Mouse (Mus musculus): ENCODE measurements around the gene Atxn1. TPM values are rescaled to one million over a fixed set of nuclear protein-coding genes. Genes with fewer than 3 reads are reported as not detected.
A peak's percentile ranks its signal among the peaks of the same experiment; 100 is the strongest.

Atxn1 gene
- total RNA-seq, 1 experiment from 2014 or later: 19.8 TPM

- no peak for ATAC-seq (replicated peaks in 1 of 2; ENCODE audit: insufficient read depth in 1 of 2, low FRiP score in 2 of 2, low TSS enrichment in 1 of 2, low read depth in 1 of 2, poor library complexity in 2 of 2, severe bottlenecking in 2 of 2)
Observed at GRCm38 (mm10) chr13:45595416-45595815, 369.4 kb downstream of the Atxn1 start.

- no peak for ATAC-seq (replicated peaks in 1 of 2; ENCODE audit: insufficient read depth in 1 of 2, low FRiP score in 2 of 2, low TSS enrichment in 1 of 2, low read depth in 1 of 2, poor library complexity in 2 of 2, severe bottlenecking in 2 of 2)
Observed at GRCm38 (mm10) chr13:45593914-45594313, 370.9 kb downstream of the Atxn1 start.

DNA sequence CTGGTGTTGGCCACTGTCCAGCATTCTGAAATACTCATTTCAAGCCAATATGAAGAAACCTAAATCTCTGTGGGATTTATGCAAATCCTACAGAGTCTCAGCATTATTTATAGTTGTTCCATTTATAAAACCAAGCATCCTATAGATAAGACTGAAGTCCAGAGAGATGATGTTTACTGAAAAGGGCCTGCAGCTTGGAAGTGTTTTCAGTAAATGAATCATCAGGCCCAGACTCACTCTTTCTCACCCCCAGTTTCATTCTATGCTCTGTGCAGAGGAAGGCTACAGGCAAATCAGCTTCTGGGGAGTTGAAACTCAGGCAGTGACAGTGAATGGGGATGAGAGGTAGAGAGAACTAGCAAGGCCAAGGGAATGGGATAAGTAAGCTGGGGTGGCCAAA, 373.9 kb downstream of the Atxn1 start:
- ATAC-seq (replicated peaks in 1 of 2; ENCODE audit: insufficient read depth in 1 of 2, low FRiP score in 2 of 2, low TSS enrichment in 1 of 2, low read depth in 1 of 2, poor library complexity in 2 of 2, severe bottlenecking in 2 of 2): no peak

- no peak for ATAC-seq (replicated peaks in 1 of 2; ENCODE audit: insufficient read depth in 1 of 2, low FRiP score in 2 of 2, low TSS enrichment in 1 of 2, low read depth in 1 of 2, poor library complexity in 2 of 2, severe bottlenecking in 2 of 2)
Observed at GRCm38 (mm10) chr13:45583061-45583460, 381.7 kb downstream of the Atxn1 start.

GRCm38 (mm10) chr13:45582294-45582693, 382.5 kb downstream of the Atxn1 start:
- ATAC-seq (replicated peaks in 1 of 2; ENCODE audit: insufficient read depth in 1 of 2, low FRiP score in 2 of 2, low TSS enrichment in 1 of 2, low read depth in 1 of 2, poor library complexity in 2 of 2, severe bottlenecking in 2 of 2): no peak

DNA sequence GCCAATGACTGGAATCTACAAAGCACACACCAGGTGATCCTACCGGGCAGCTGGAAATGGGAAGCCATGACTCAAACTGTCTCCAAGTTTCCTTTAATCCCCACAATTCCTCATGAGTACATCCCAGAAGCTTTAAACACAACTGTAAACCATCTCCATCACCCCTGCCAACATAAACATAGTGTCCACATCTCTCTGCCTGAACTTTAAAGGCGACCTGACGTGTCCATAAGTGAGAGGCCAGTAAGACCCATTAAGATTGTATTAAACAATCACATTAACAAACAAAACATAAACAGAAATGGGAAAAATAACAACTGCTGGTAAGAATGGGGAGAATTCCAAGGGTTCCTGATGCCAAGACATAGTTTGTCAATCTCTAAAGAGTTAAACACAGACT, 385.1 kb downstream of the Atxn1 start:
- ATAC-seq (replicated peaks in 1 of 2; ENCODE audit: insufficient read depth in 1 of 2, low FRiP score in 2 of 2, low TSS enrichment in 1 of 2, low read depth in 1 of 2, poor library complexity in 2 of 2, severe bottlenecking in 2 of 2): no peak

DNA sequence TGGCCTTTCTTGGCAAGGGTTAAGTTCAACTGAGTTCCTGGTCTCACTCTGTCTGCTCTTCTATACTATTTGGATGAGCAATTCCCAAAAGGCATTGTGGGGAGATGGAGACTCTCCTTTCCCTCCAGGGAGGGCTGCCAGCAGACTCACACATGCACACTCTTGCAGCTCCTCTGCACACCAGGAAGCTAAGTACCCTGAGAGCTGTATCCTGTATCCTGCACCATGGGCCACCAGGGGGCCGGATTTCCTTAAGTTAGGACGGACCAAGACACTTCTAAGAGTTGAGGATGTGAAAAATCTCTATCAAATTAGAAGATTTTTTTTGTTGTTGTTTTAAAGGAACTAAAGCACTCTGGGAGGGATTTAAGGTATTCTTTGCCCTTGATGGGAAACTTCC, 387.0 kb downstream of the Atxn1 start:
- no peak for ATAC-seq (replicated peaks in 1 of 2; ENCODE audit: insufficient read depth in 1 of 2, low FRiP score in 2 of 2, low TSS enrichment in 1 of 2, low read depth in 1 of 2, poor library complexity in 2 of 2, severe bottlenecking in 2 of 2)

DNA sequence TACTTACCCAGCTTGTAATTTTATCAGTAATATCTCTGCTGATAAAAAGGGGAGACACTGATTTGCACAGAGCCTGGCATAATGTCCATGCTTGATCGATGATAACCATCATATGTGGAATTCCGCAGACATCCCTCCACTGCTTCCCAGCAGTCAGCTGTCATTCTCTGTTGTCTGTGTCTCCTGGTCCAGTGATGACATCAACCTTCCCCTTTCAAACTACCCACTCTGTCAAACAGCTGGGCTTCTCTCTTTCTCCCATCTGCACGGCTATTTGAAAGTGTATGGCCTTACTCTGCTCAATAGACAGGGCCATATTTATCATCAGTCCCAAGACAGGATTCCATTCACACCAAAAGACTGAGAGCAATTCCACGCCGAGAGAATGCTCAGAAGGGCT, 387.4 kb downstream of the Atxn1 start:
- no peak for ATAC-seq (replicated peaks in 1 of 2; ENCODE audit: insufficient read depth in 1 of 2, low FRiP score in 2 of 2, low TSS enrichment in 1 of 2, low read depth in 1 of 2, poor library complexity in 2 of 2, severe bottlenecking in 2 of 2)

DNA sequence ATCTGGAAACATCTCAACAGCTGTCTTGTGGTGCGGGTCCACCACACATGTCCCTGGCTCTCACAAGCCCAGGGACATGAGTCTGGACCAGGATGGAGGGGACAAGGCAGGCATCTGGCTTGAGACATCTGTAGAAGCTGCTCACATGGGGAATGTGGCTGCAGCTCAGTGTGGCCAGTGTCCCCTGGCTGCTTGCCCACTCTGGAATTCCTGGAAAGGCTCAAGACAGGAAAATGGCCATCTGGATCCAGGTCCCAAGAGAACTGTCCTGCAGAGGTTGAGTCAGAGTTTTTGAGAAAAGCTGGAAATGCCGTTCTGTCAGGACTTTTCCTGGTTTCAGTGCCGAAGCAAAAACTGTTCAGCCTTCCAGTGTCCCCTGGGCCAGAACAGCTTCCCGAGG, 388.6 kb downstream of the Atxn1 start:
- no peak for ATAC-seq (replicated peaks in 1 of 2; ENCODE audit: insufficient read depth in 1 of 2, low FRiP score in 2 of 2, low TSS enrichment in 1 of 2, low read depth in 1 of 2, poor library complexity in 2 of 2, severe bottlenecking in 2 of 2)

DNA sequence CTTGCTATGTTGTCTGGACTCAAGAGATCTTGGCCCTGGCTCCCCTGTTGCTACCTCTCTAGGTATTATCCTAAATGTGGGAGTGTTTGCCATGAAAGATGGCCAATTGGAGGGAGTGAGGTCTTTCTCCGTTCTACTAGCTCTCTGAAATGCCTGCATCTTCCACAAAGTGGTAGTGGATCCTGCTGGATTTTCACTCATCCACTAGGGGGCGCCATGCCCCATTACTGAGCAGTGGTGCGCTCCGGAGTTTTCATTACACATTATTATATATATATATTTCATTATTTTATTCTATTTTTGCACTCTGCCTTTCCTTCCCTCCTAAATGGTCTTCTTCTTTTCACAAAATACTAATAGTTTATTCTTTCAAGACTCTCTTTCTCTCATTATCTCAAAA, 392.0 kb downstream of the Atxn1 start:
- no peak for ATAC-seq (replicated peaks in 1 of 2; ENCODE audit: insufficient read depth in 1 of 2, low FRiP score in 2 of 2, low TSS enrichment in 1 of 2, low read depth in 1 of 2, poor library complexity in 2 of 2, severe bottlenecking in 2 of 2)

GRCm38 (mm10) chr13:45571795-45572262, 393.0 kb downstream of the Atxn1 start:
- peak; percentile 71 to 77 for ATAC-seq (replicated peaks in 1 of 2; ENCODE audit: insufficient read depth in 1 of 2, low FRiP score in 2 of 2, low TSS enrichment in 1 of 2, low read depth in 1 of 2, poor library complexity in 2 of 2, severe bottlenecking in 2 of 2)

DNA sequence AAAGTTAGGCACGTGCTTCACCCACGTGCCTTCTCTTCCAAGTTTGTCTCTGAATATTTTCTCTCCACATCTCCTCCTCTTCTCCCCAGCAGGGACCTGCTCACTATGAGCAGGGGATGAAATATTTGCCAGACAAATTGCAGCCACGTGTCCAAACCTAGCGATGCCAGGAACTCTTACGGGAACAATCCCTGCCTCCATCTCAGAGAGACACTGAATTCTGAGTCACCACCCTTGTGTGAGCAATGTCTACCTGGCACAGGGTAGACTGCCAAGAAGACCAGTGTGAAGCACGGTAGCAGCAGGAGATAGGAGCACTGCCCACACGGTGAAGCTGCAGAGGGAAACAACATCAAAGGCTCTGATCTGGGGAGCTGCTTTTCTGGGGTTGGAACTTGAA, 394.9 kb downstream of the Atxn1 start:
- ATAC-seq (replicated peaks in 1 of 2; ENCODE audit: insufficient read depth in 1 of 2, low FRiP score in 2 of 2, low TSS enrichment in 1 of 2, low read depth in 1 of 2, poor library complexity in 2 of 2, severe bottlenecking in 2 of 2): no peak

- no peak for ATAC-seq (replicated peaks in 1 of 2; ENCODE audit: insufficient read depth in 1 of 2, low FRiP score in 2 of 2, low TSS enrichment in 1 of 2, low read depth in 1 of 2, poor library complexity in 2 of 2, severe bottlenecking in 2 of 2)
Observed at GRCm38 (mm10) chr13:45564946-45565345, 399.9 kb downstream of the Atxn1 start.

GRCm38 (mm10) chr13:45562011-45562410, 402.8 kb downstream of the Atxn1 start:
- no peak for ATAC-seq (replicated peaks in 1 of 2; ENCODE audit: insufficient read depth in 1 of 2, low FRiP score in 2 of 2, low TSS enrichment in 1 of 2, low read depth in 1 of 2, poor library complexity in 2 of 2, severe bottlenecking in 2 of 2)

DNA sequence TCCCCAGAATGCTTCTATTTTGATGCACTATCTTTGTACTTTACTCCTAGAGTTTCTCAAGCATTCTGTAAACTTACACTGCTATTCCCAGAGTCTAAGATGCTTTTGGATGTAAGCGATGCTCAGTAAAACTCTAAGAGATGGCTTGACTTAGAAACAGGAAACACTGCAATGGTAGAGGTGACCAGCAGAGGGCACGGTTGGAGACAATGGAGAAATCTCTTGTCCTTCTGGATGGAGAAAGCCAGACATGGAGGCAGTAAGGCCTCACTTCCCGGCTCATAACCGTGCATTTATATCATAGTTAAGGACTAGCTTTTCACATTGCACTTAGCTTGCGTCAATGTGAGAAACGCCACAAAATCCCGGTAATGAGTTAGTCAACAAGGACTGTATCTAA, 404.3 kb downstream of the Atxn1 start:
- no peak for ATAC-seq (replicated peaks in 1 of 2; ENCODE audit: insufficient read depth in 1 of 2, low FRiP score in 2 of 2, low TSS enrichment in 1 of 2, low read depth in 1 of 2, poor library complexity in 2 of 2, severe bottlenecking in 2 of 2)

DNA sequence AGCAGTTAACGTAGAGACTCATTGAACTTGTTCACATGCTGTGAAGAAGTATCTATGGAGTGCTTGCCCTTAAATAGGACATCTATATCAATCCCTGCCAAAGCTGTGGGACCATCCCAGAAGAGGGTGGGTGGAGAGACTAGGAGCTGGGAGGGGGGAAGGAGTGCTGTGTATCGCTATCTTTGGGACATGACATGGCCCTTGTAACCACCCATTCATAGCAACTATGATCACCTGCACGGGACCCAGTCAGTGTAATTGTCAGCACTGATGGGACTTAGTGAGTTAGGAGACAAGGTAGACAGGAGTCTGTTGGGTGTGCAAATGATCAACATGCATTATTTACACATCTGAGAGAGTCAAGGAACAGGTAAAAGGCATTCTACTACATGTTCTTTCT, 405.6 kb downstream of the Atxn1 start:
- no peak for ATAC-seq (replicated peaks in 1 of 2; ENCODE audit: insufficient read depth in 1 of 2, low FRiP score in 2 of 2, low TSS enrichment in 1 of 2, low read depth in 1 of 2, poor library complexity in 2 of 2, severe bottlenecking in 2 of 2)

- no peak for ATAC-seq (replicated peaks in 1 of 2; ENCODE audit: insufficient read depth in 1 of 2, low FRiP score in 2 of 2, low TSS enrichment in 1 of 2, low read depth in 1 of 2, poor library complexity in 2 of 2, severe bottlenecking in 2 of 2)
Observed at GRCm38 (mm10) chr13:45558367-45558766, 406.4 kb downstream of the Atxn1 start.

- no peak for ATAC-seq (replicated peaks in 1 of 2; ENCODE audit: insufficient read depth in 1 of 2, low FRiP score in 2 of 2, low TSS enrichment in 1 of 2, low read depth in 1 of 2, poor library complexity in 2 of 2, severe bottlenecking in 2 of 2)
Observed at GRCm38 (mm10) chr13:45553674-45554073, 411.1 kb downstream of the Atxn1 start.

DNA sequence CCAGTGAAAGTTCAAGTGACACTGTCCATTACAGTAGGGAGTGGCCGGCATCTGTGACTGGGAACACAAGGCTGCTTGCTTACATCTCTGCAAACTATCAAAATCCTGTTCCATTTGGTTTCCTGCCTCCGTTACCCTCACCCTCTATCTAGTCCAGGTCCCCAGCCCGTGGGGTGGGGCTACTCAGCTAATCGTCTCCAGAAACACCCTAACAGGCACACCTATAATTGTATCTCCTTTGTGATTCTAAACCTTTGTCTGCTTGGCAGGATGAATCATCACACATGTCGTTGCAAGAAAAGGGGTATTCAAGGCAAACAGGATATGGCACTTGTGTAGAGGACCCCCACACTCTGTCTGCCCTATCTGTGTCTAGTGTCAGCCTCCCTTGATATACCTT, 417.3 kb downstream of the Atxn1 start:
- no peak for ATAC-seq (replicated peaks in 1 of 2; ENCODE audit: insufficient read depth in 1 of 2, low FRiP score in 2 of 2, low TSS enrichment in 1 of 2, low read depth in 1 of 2, poor library complexity in 2 of 2, severe bottlenecking in 2 of 2)

GRCm38 (mm10) chr13:45546946-45547345, 417.9 kb downstream of the Atxn1 start:
- no peak for ATAC-seq (replicated peaks in 1 of 2; ENCODE audit: insufficient read depth in 1 of 2, low FRiP score in 2 of 2, low TSS enrichment in 1 of 2, low read depth in 1 of 2, poor library complexity in 2 of 2, severe bottlenecking in 2 of 2)

Data from hematopoietic stem cell, adult 5-6 weeks (primary cell).